Mouse (Mus musculus): ENCODE measurements around the gene Prex1. TPM values are rescaled to one million over a fixed set of nuclear protein-coding genes. Genes with fewer than 3 reads are reported as not detected.
A peak's percentile ranks its signal among the peaks of the same experiment; 100 is the strongest.
"Not testable (repeated sequence)": the region's sequence is repeated elsewhere in the genome, so short reads cannot be mapped to it uniquely, and the experiment has no call there.

Prex1 gene
- polyA plus RNA-seq, 1 experiment from 2014 or later, result 29.7 TPM

- Histone ChIP-seq H3K9ac (ENCODE audit: low read length) (no peak overlapping the region), H3K4me3 (ENCODE audit: low read depth, low read length) (no peak overlapping the region), H3K27ac (ENCODE audit: low read depth, low read length) (no peak overlapping the region), H3K27me3 (ENCODE audit: control insufficient read depth, insufficient read depth, low read length) (peaks cover 9% of the 10 kb centered on the region), H3K9me3 (ENCODE audit: control insufficient read depth, low read length) (no peaks in the 10 kb centered on the region), H3K4me2 (ENCODE audit: low read depth, low read length, severe bottlenecking) (no peak overlapping the region), H3K4me1 (replicated peaks; ENCODE audit: control insufficient read depth, insufficient read depth, low read length) (peaks cover 8% of the 10 kb centered on the region), H3K36me3 (ENCODE audit: control insufficient read depth, insufficient read depth, low read length) (no peaks in the 10 kb centered on the region)
- DNase-seq (ENCODE audit: low spot score) (no peak), ATAC-seq (replicated peaks; ENCODE audit: low FRiP score) (no peak)
- 82% methylated on average over 10 of the region's 10 CpGs for WGBS
Measured at GRCm38 (mm10) chr2:166523156-166523890, 190.3 kb downstream of the Prex1 start.

- Histone ChIP-seq H3K4me1 (replicated peaks; ENCODE audit: control insufficient read depth, insufficient read depth, low read length) (peaks cover 11% of the 10 kb centered on the region), H3K4me2 (ENCODE audit: low read depth, low read length, severe bottlenecking) (no peak overlapping the region), H3K27me3 (ENCODE audit: control insufficient read depth, insufficient read depth, low read length) (peaks cover 9% of the 10 kb centered on the region), H3K36me3 (ENCODE audit: control insufficient read depth, insufficient read depth, low read length) (no peaks in the 10 kb centered on the region), H3K4me3 (ENCODE audit: low read depth, low read length) (no peak overlapping the region), H3K9me3 (ENCODE audit: control insufficient read depth, low read length) (no peaks in the 10 kb centered on the region), H3K9ac (ENCODE audit: low read length) (no peak overlapping the region), H3K27ac (ENCODE audit: low read depth, low read length) (no peak overlapping the region)
- no peak for DNase-seq (ENCODE audit: low spot score)
- no peak for ATAC-seq (replicated peaks; ENCODE audit: low FRiP score)
- WGBS, result 93% methylated on average over 15 of the region's 15 CpGs
Measured at GRCm38 (mm10) chr2:166522612-166523120, 191.0 kb downstream of the Prex1 start.

- H3K9me3 ChIP-seq (ENCODE audit: control insufficient read depth, low read length), result no peaks in the 10 kb centered on the region
- no peak overlapping the region for H3K4me2 ChIP-seq (ENCODE audit: low read depth, low read length, severe bottlenecking)
- no peaks in the 10 kb centered on the region for H3K36me3 ChIP-seq (ENCODE audit: control insufficient read depth, insufficient read depth, low read length)
- no peak overlapping the region; the same call in 1 of the 2 replicates for H3K9ac ChIP-seq (ENCODE audit: low read length)
- ATAC-seq (replicated peaks; ENCODE audit: low FRiP score) (no peak), DNase-seq (ENCODE audit: low spot score) (no peak)
- H3K27ac ChIP-seq (ENCODE audit: low read depth, low read length), result no peak overlapping the region
- H3K4me1 ChIP-seq (replicated peaks; ENCODE audit: control insufficient read depth, insufficient read depth, low read length), result peaks cover 11% of the 10 kb centered on the region
- no peak overlapping the region for H3K4me3 ChIP-seq (ENCODE audit: low read depth, low read length)
- H3K27me3 ChIP-seq (ENCODE audit: control insufficient read depth, insufficient read depth, low read length), result peaks cover 9% of the 10 kb centered on the region
- WGBS, result 51% methylated on average over 16 of the region's 16 CpGs
Measured at GRCm38 (mm10) chr2:166521878-166522611, 191.6 kb downstream of the Prex1 start.

- Histone ChIP-seq H3K9ac (ENCODE audit: low read length) (no peak overlapping the region), H3K27ac (ENCODE audit: low read depth, low read length) (no peak overlapping the region), H3K4me2 (ENCODE audit: low read depth, low read length, severe bottlenecking) (no peak overlapping the region; the same call in 1 of the 2 replicates), H3K4me3 (ENCODE audit: low read depth, low read length) (no peak overlapping the region), H3K36me3 (ENCODE audit: control insufficient read depth, insufficient read depth, low read length) (no peaks in the 10 kb centered on the region), H3K4me1 (replicated peaks; ENCODE audit: control insufficient read depth, insufficient read depth, low read length) (peaks cover 11% of the 10 kb centered on the region), H3K27me3 (ENCODE audit: control insufficient read depth, insufficient read depth, low read length) (peaks cover 9% of the 10 kb centered on the region), H3K9me3 (ENCODE audit: control insufficient read depth, low read length) (no peaks in the 10 kb centered on the region)
- DNase-seq (ENCODE audit: low spot score), result no peak
- ATAC-seq (replicated peaks; ENCODE audit: low FRiP score), result no peak
- WGBS, result 90% methylated on average over 5 of the region's 5 CpGs
Measured at GRCm38 (mm10) chr2:166521461-166521860, 192.2 kb downstream of the Prex1 start.

GRCm38 (mm10) chr2:166520536-166520935 lies 193.1 kb downstream of the Prex1 start:
- peaks cover 11% of the 10 kb centered on the region for H3K4me1 ChIP-seq (replicated peaks; ENCODE audit: control insufficient read depth, insufficient read depth, low read length)

DNA sequence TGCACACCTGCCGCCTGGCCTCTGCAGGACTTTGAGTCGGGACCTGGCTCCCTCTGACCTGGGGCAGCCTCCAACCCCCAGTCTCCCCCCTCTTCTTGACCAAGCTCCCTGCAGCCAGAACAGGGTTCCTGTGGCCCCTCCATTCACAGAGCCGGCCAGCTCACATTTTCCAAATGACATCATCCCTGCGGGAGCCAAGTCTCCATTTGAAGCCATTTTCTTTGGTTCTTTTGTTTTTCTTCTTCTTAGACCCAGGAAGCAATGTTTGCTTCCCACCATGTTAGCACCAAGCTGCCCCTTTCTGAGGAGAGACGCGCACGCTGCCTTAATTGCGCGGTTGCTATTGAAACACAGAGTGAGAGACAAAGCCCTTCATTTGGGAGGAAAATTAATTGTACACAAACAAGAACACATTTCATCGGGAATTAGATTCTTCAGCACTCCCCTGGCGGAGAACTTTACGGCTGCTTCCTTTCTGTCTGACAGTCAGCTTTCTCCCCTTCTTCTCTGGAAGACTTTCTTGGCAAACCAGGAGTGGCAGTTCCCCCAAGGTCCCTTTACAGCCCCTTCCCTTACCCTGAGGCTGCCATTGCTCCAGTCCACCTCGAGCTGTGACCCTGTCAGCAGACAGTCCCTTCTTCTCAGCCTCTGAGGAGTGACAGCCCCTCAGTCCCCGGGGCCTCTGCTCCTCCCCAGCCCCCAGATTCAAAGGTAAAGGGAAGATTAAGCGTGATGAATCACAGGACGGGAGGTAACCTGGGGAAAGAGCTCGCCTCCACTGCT lies 196.0 kb downstream of the Prex1 start:
- Histone ChIP-seq H3K27ac (ENCODE audit: low read depth, low read length) (peak overlapping the region; percentile 66; the same call in 1 of the 2 replicates), H3K4me2 (ENCODE audit: low read depth, low read length, severe bottlenecking) (peak overlapping the region; percentile 31; the same call in 1 of the 2 replicates)
- peak; percentile 79 for ATAC-seq (replicated peaks; ENCODE audit: low FRiP score)
- H3K36me3 ChIP-seq (ENCODE audit: control insufficient read depth, insufficient read depth, low read length); H3K4me1 ChIP-seq (replicated peaks; ENCODE audit: control insufficient read depth, insufficient read depth, low read length); H3K9ac ChIP-seq (ENCODE audit: low read length); H3K9me3 ChIP-seq (ENCODE audit: control insufficient read depth, low read length); H3K27me3 ChIP-seq (ENCODE audit: control insufficient read depth, insufficient read depth, low read length); H3K4me3 ChIP-seq (ENCODE audit: low read depth, low read length): not testable (repeated sequence)
- peak; percentile 81 for DNase-seq (ENCODE audit: low spot score)
- under 1% methylated on average over 14 of the region's 17 CpGs for WGBS

More at GRCm38 (mm10) chr2:166520536-166520935, 193.1 kb downstream of the Prex1 start:
- no peak overlapping the region for H3K9ac ChIP-seq (ENCODE audit: low read length)
- no peaks in the 10 kb centered on the region for H3K36me3 ChIP-seq (ENCODE audit: control insufficient read depth, insufficient read depth, low read length)
- H3K4me2 ChIP-seq (ENCODE audit: low read depth, low read length, severe bottlenecking), result no peak overlapping the region
- DNase-seq (ENCODE audit: low spot score) (no peak), ATAC-seq (replicated peaks; ENCODE audit: low FRiP score) (no peak)
- no peaks in the 10 kb centered on the region for H3K9me3 ChIP-seq (ENCODE audit: control insufficient read depth, low read length)
- H3K27ac ChIP-seq (ENCODE audit: low read depth, low read length), result no peak overlapping the region
- peaks cover 9% of the 10 kb centered on the region for H3K27me3 ChIP-seq (ENCODE audit: control insufficient read depth, insufficient read depth, low read length)
- no peak overlapping the region for H3K4me3 ChIP-seq (ENCODE audit: low read depth, low read length)
- WGBS, result 94% methylated on average over 12 of the region's 12 CpGs

DNA sequence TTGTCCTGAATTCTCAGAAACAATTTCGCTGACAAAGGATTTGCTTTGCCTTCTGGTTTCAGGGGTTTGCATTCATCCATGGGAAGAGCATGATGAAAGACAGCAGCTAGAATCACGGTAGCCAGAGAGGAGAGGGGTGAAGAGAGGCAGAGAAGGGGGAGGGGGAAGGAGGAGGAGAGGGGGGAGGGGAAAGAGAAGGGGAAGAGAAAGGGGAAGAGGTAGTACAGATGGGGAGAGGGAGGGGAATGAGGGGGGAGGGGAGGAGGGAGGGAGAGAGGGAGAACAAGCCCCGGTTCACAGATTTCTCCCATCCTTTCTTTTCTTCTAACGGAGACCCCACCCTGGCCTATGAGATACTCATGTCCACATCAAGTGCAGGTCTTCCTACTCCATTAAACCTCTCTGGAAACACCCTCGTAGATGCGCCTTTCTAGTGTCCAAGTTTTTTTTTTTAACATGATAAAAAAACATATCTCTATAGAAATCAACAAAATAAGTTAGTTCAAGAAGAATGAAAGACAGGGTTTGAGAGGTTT lies 196.7 kb downstream of the Prex1 start:
- WGBS, result 16% methylated on average over 6 of the region's 6 CpGs
- no peak overlapping the region for H3K9ac ChIP-seq (ENCODE audit: low read length)
- H3K4me3 ChIP-seq (ENCODE audit: low read depth, low read length), result no peak overlapping the region
- H3K9me3 ChIP-seq (ENCODE audit: control insufficient read depth, low read length), result no peaks in the 10 kb centered on the region
- peak overlapping the region; percentile 48; the same call in 1 of the 2 replicates for H3K27ac ChIP-seq (ENCODE audit: low read depth, low read length)
- no peak for DNase-seq (ENCODE audit: low spot score)
- peak overlapping the region; percentile 31; the same call in 1 of the 2 replicates for H3K4me2 ChIP-seq (ENCODE audit: low read depth, low read length, severe bottlenecking)
- no peaks in the 10 kb centered on the region for H3K36me3 ChIP-seq (ENCODE audit: control insufficient read depth, insufficient read depth, low read length)
- H3K4me1 ChIP-seq (replicated peaks; ENCODE audit: control insufficient read depth, insufficient read depth, low read length), result peaks cover 5% of the 10 kb centered on the region
- peak; percentile 23; the same call in 1 of the 2 replicates for ATAC-seq (replicated peaks; ENCODE audit: low FRiP score)
- peaks cover 9% of the 10 kb centered on the region for H3K27me3 ChIP-seq (ENCODE audit: control insufficient read depth, insufficient read depth, low read length)

Data from forebrain, embryonic 11.5 days (tissue).